Mouse (Mus musculus): ENCODE measurements around the gene Capn3. TPM values are rescaled to one million over a fixed set of nuclear protein-coding genes. Genes with fewer than 3 reads are reported as not detected.

Gene Capn3
- polyA plus RNA-seq, 1 experiment from 2014 or later, result 6.3 TPM

DNA sequence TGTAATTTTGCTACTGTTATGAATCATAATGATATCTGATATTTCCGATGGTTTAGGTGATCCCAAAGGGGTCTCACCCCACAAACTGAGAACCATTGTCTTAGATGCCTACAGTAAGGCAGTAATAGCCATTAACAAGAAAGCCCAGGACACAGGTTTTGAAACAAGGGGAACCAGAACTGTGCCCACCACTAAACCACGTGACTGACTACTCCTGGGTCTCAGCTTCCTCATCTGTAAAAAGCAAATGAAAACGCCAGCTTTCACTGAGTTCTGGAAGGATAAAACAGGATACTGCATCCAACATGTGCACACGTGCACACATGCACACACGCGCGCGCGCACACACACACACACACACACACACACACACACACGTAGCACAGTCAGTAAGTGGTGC is 13.9 kb downstream of the Capn3 start:
- Histone ChIP-seq H3K4me1 (replicated peaks; ENCODE audit: control insufficient read depth, insufficient read depth, low read length) (no peaks in the 10 kb centered on the region), H3K27ac (ENCODE audit: low read depth, low read length) (no peak overlapping the region), H3K36me3 (ENCODE audit: control insufficient read depth, insufficient read depth, low read length) (no peaks in the 10 kb centered on the region), H3K9me3 (ENCODE audit: control insufficient read depth, low read length) (no peaks in the 10 kb centered on the region), H3K4me3 (ENCODE audit: low read depth, low read length) (no peak overlapping the region), H3K9ac (ENCODE audit: low read depth, low read length) (no peak overlapping the region), H3K4me2 (no peak overlapping the region), H3K27me3 (replicated peaks; ENCODE audit: control insufficient read depth, insufficient read depth, low read length) (no peaks in the 10 kb centered on the region)
- no peak for ATAC-seq (replicated peaks; ENCODE audit: low FRiP score)
- no peak for DNase-seq (ENCODE audit: low spot score)
- 80% methylated on average over 10 of the region's 10 CpGs for WGBS

DNA sequence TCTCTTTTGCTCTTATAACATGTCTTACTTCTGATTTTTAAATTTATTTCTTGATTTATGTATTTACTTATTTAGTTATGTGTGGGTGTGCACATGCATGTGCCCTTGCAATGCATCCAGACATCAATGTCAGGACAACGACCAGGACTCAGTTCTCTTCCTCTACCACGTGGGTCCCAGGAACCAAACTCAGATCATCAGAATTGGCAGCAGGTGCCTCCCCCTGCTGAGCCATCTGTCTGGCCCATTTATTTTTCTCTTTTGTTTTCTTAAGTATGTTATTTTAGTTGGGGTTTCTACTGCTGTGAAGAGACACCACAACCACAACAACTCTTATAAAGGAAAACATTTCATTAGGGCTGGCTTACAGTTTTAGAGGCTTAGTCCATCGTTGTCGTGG is 15.0 kb downstream of the Capn3 start:
- no peak overlapping the region for H3K27ac ChIP-seq (ENCODE audit: low read depth, low read length)
- no peak overlapping the region for H3K9ac ChIP-seq (ENCODE audit: low read depth, low read length)
- no peaks in the 10 kb centered on the region for H3K36me3 ChIP-seq (ENCODE audit: control insufficient read depth, insufficient read depth, low read length)
- no peaks in the 10 kb centered on the region for H3K9me3 ChIP-seq (ENCODE audit: control insufficient read depth, low read length)
- 76% methylated on average over 4 of the region's 4 CpGs for WGBS
- ATAC-seq (replicated peaks; ENCODE audit: low FRiP score) (no peak), DNase-seq (ENCODE audit: low spot score) (no peak)
- no peaks in the 10 kb centered on the region for H3K27me3 ChIP-seq (replicated peaks; ENCODE audit: control insufficient read depth, insufficient read depth, low read length)
- no peaks in the 10 kb centered on the region for H3K4me1 ChIP-seq (replicated peaks; ENCODE audit: control insufficient read depth, insufficient read depth, low read length)
- H3K4me2 ChIP-seq, result no peak overlapping the region
- no peak overlapping the region for H3K4me3 ChIP-seq (ENCODE audit: low read depth, low read length)

DNA sequence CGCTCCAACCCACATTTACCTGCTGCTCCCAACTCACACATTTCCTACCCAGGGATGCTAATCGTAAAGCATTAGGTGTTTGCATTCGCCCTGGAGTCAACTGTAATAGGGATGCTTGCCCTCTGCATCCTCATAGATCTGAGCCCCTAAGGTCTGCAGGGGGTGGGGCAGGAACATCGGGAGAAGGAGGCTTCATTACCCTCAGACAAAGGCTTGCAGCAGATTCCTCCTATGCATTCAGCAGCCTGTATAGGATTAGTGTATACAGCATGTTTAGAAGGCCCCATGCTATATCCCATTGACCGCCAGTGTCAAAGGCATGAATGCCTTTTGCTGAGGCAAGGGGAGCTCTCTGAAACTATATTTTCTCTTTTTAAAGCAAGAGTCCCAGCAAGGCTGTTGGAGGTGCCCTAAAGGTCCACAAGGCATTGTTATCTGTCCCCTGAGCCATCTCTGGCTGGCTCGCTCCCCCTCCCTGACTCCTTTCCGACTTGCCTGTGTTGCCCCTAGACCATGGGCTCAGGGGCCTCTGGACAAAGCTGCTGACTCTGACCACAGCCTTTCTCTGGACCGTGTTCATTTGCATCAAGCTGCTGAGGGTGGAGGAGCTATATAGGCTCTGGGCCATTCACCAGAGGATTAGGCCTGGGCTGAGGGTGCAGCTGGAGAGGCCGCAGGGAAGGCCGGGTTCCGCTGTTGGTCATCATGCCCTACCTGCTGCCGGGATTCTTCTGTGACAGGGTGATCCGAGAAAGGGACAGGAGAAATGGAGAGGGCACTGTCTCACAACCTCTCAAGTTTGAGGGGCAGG is 20.7 kb downstream of the Capn3 start:
- WGBS, result 84% methylated on average over 13 of the region's 13 CpGs
- DNase-seq (ENCODE audit: low spot score) (no peak), ATAC-seq (replicated peaks; ENCODE audit: low FRiP score) (no peak)
- Histone ChIP-seq H3K9me3 (ENCODE audit: control insufficient read depth, low read length) (no peaks in the 10 kb centered on the region), H3K4me2 (no peak overlapping the region), H3K27me3 (replicated peaks; ENCODE audit: control insufficient read depth, insufficient read depth, low read length) (no peaks in the 10 kb centered on the region), H3K9ac (ENCODE audit: low read depth, low read length) (no peak overlapping the region), H3K36me3 (ENCODE audit: control insufficient read depth, insufficient read depth, low read length) (no peaks in the 10 kb centered on the region), H3K4me3 (ENCODE audit: low read depth, low read length) (no peak overlapping the region), H3K27ac (ENCODE audit: low read depth, low read length) (no peak overlapping the region), H3K4me1 (replicated peaks; ENCODE audit: control insufficient read depth, insufficient read depth, low read length) (no peaks in the 10 kb centered on the region)

DNA sequence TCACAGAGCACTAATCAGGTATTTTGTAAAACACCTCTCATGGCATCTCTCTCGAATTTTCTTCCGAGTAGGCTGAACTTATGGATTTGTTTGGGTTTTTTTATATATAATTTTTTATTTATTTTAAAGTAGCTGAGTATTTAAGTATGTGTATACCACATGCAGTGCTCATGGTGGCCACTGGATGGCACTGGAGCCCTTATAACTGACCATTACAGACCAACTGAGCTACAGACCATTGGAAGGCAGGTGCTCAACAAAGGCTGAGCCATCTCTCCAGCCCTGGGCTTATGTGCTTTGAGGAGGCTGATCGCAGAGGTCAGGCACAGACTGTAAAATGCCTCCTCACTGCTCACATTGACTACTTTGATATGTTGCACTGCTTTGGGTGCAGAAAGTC is 22.8 kb downstream of the Capn3 start:
- H3K27me3 ChIP-seq (replicated peaks; ENCODE audit: control insufficient read depth, insufficient read depth, low read length), result no peaks in the 10 kb centered on the region
- WGBS, result 38% methylated on average over 3 of the region's 3 CpGs
- H3K9me3 ChIP-seq (ENCODE audit: control insufficient read depth, low read length), result no peaks in the 10 kb centered on the region
- no peak overlapping the region for H3K4me2 ChIP-seq
- H3K27ac ChIP-seq (ENCODE audit: low read depth, low read length), result no peak overlapping the region
- no peaks in the 10 kb centered on the region for H3K4me1 ChIP-seq (replicated peaks; ENCODE audit: control insufficient read depth, insufficient read depth, low read length)
- H3K4me3 ChIP-seq (ENCODE audit: low read depth, low read length), result no peak overlapping the region
- H3K36me3 ChIP-seq (ENCODE audit: control insufficient read depth, insufficient read depth, low read length), result no peaks in the 10 kb centered on the region
- no peak for ATAC-seq (replicated peaks; ENCODE audit: low FRiP score)
- no peak for DNase-seq (ENCODE audit: low spot score)
- H3K9ac ChIP-seq (ENCODE audit: low read depth, low read length), result no peak overlapping the region

DNA sequence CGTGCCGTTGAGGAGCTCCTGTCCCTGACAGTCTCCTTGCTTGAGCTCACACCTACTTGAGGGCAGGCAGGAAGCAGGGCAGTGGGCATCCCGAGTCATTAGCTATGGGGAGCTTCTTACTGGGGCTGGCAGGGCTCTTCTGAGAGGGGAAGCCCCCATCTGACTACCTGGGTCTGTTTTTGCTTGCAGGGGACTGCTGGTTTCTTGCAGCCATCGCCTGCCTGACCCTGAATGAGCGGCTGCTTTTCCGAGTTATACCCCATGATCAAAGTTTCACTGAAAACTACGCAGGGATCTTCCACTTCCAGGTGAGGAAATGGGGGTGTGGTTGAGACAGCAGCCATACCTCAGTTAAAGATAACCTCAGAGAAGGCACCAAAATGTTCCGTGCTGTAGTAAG is 26.1 kb downstream of the Capn3 start:
- no peak for DNase-seq (ENCODE audit: low spot score)

DNA sequence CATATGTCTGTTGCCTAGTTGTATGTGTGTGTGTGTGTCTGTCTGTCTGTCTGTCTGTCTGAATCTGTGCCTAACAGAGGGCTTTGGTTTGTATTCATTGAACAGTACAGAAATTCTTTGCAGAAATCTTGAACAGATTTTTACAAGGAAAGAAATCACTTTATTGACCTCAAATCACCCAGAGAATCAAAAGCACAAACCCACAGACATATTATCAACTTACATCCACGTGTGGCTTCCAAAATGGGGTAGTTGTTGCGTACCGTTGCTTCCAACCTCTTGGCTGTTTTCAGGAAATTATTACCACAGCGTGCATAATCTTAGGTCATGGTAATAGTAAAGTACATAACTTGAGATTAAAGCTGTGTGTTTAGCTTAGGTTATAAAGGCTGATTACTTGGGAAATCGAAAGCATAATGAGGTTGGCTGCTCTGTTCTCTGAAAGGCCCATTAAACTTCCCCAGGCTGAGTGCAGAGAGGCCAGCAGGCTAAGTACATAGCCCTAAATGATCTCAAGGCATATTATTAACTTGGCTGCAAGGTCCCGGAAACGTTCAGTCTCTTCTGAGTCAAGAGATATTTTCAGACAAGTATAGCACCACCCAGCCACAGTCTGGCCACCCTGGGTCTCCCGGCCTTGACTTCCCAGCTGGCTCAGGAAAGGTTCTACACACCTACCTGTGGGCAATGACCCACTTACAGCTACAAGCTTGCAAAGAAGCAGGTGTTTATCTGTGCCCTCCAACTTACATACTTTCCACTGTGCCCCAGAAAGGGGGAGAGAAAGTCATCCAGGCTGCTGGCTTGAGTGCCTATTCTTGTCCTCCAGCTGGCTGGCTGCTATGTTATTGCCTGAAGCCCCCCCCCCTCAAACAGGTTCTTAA is 26.9 kb downstream of the Capn3 start:
- DNase-seq (ENCODE audit: low spot score), result no peak
- ATAC-seq (replicated peaks; ENCODE audit: low FRiP score), result no peak
- H3K9ac ChIP-seq (ENCODE audit: low read depth, low read length), result no peak overlapping the region
- no peaks in the 10 kb centered on the region for H3K9me3 ChIP-seq (ENCODE audit: control insufficient read depth, low read length)
- no peaks in the 10 kb centered on the region for H3K4me1 ChIP-seq (replicated peaks; ENCODE audit: control insufficient read depth, insufficient read depth, low read length)
- 65% methylated on average over 8 of the region's 8 CpGs for whole genome bisulfite sequencing
- H3K27me3 ChIP-seq (replicated peaks; ENCODE audit: control insufficient read depth, insufficient read depth, low read length), result no peaks in the 10 kb centered on the region
- no peak overlapping the region for H3K4me3 ChIP-seq (ENCODE audit: low read depth, low read length)
- no peak overlapping the region for H3K27ac ChIP-seq (ENCODE audit: low read depth, low read length)
- no peaks in the 10 kb centered on the region for H3K36me3 ChIP-seq (ENCODE audit: control insufficient read depth, insufficient read depth, low read length)
- H3K4me2 ChIP-seq, result no peak overlapping the region

More for the DNA sequence above, 26.1 kb downstream of the Capn3 start:
- no peaks in the 10 kb centered on the region for H3K4me1 ChIP-seq (replicated peaks; ENCODE audit: control insufficient read depth, insufficient read depth, low read length)
- no peak overlapping the region for H3K27ac ChIP-seq (ENCODE audit: low read depth, low read length)
- H3K9me3 ChIP-seq (ENCODE audit: control insufficient read depth, low read length), result no peaks in the 10 kb centered on the region
- H3K4me3 ChIP-seq (ENCODE audit: low read depth, low read length), result no peak overlapping the region
- WGBS, result 61% methylated on average over 8 of the region's 8 CpGs
- H3K4me2 ChIP-seq, result no peak overlapping the region
- no peak overlapping the region for H3K9ac ChIP-seq (ENCODE audit: low read depth, low read length)
- no peaks in the 10 kb centered on the region for H3K36me3 ChIP-seq (ENCODE audit: control insufficient read depth, insufficient read depth, low read length)
- H3K27me3 ChIP-seq (replicated peaks; ENCODE audit: control insufficient read depth, insufficient read depth, low read length), result no peaks in the 10 kb centered on the region
- no peak for ATAC-seq (replicated peaks; ENCODE audit: low FRiP score)

DNA sequence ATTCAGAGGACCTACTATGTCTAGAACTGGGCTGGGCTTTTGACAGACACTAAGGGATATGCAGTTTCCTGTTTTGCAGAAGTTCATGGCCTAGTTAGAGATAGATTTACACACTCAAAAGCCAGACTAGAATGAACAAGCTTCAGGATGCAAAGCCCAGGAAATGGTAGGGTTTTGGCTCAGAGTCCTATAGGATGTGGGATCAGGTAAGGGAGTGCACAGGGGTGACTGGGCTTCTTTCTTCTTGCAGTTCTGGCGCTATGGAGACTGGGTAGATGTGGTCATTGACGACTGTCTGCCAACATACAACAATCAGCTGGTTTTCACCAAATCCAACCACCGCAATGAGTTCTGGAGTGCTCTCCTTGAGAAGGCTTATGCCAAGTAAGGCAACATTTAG is 28.4 kb downstream of the Capn3 start:
- no peak overlapping the region for H3K4me3 ChIP-seq (ENCODE audit: low read depth, low read length)
- H3K9me3 ChIP-seq (ENCODE audit: control insufficient read depth, low read length), result no peaks in the 10 kb centered on the region
- ATAC-seq (replicated peaks; ENCODE audit: low FRiP score), result no peak
- 84% methylated on average over 3 of the region's 3 CpGs for WGBS
- no peaks in the 10 kb centered on the region for H3K36me3 ChIP-seq (ENCODE audit: control insufficient read depth, insufficient read depth, low read length)
- no peaks in the 10 kb centered on the region for H3K27me3 ChIP-seq (replicated peaks; ENCODE audit: control insufficient read depth, insufficient read depth, low read length)
- no peaks in the 10 kb centered on the region for H3K4me1 ChIP-seq (replicated peaks; ENCODE audit: control insufficient read depth, insufficient read depth, low read length)
- no peak for DNase-seq (ENCODE audit: low spot score)
- H3K27ac ChIP-seq (ENCODE audit: low read depth, low read length), result no peak overlapping the region
- no peak overlapping the region for H3K9ac ChIP-seq (ENCODE audit: low read depth, low read length)
- H3K4me2 ChIP-seq, result no peak overlapping the region

DNA sequence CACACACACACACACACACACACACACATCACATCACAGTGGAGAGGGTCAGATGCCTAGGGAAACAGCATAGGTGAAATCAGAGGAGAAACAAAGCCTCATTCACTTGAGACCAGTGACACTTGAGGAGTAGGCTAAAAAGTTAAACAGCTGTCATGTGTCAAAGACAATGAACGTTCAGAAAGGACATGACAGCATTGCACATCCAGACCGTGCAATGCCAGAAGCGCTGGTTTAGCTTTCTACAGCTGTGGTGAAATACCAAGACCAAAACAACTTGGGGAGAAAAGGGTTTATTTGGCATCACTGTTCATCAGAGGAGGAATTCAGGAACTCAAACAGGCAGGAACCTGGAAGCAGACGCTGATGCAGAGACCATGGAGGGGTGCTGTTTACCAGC is 37.4 kb downstream of the Capn3 start:
- WGBS, result 65% methylated on average over 4 of the region's 4 CpGs
- no peak for DNase-seq (ENCODE audit: low spot score)
- no peak for ATAC-seq (replicated peaks; ENCODE audit: low FRiP score)

More for the DNA sequence above, 37.4 kb downstream of the Capn3 start:
- H3K4me1 ChIP-seq (replicated peaks; ENCODE audit: control insufficient read depth, insufficient read depth, low read length), result no peaks in the 10 kb centered on the region
- H3K4me3 ChIP-seq (ENCODE audit: low read depth, low read length), result no peak overlapping the region
- H3K27me3 ChIP-seq (replicated peaks; ENCODE audit: control insufficient read depth, insufficient read depth, low read length), result no peaks in the 10 kb centered on the region
- no peak overlapping the region for H3K9ac ChIP-seq (ENCODE audit: low read depth, low read length)
- H3K9me3 ChIP-seq (ENCODE audit: control insufficient read depth, low read length), result no peaks in the 10 kb centered on the region
- H3K27ac ChIP-seq (ENCODE audit: low read depth, low read length), result no peak overlapping the region
- H3K4me2 ChIP-seq, result no peak overlapping the region
- H3K36me3 ChIP-seq (ENCODE audit: control insufficient read depth, insufficient read depth, low read length), result no peaks in the 10 kb centered on the region
